Mouse (Mus musculus): ENCODE measurements around the gene Fosl2.
"Not testable (repeated sequence)": the region's sequence is repeated elsewhere in the genome, so short reads cannot be mapped to it uniquely, and the experiment has no call there.

The Fosl2 gene

GRCm38 (mm10) chr5:32177737-32178136, 42.1 kb downstream of the Fosl2 start:
- no peak for DNase-seq (ENCODE audit: low spot score in 2 of 2)

- not testable (repeated sequence) for DNase-seq (ENCODE audit: low spot score in 2 of 2)
Measured at GRCm38 (mm10) chr5:32178720-32179119, 43.1 kb downstream of the Fosl2 start.

- DNase-seq (ENCODE audit: low spot score in 2 of 2): no peak
Measured at GRCm38 (mm10) chr5:32182885-32183629, 47.5 kb downstream of the Fosl2 start.

GRCm38 (mm10) chr5:32187717-32188116, 52.1 kb downstream of the Fosl2 start:
- no peak for DNase-seq (ENCODE audit: low spot score in 2 of 2)

GRCm38 (mm10) chr5:32191259-32191658, 55.7 kb downstream of the Fosl2 start:
- DNase-seq (ENCODE audit: low spot score in 2 of 2): no peak

- DNase-seq (ENCODE audit: low spot score in 2 of 2): no peak
Measured at GRCm38 (mm10) chr5:32192016-32192845, 56.6 kb downstream of the Fosl2 start.

- DNase-seq (ENCODE audit: low spot score in 2 of 2): no peak
Measured at GRCm38 (mm10) chr5:32194236-32194635, 58.6 kb downstream of the Fosl2 start.

- no peak for DNase-seq (ENCODE audit: low spot score in 2 of 2)
Measured at GRCm38 (mm10) chr5:32195857-32196609, 60.4 kb downstream of the Fosl2 start.

GRCm38 (mm10) chr5:32197698-32198097, 62.1 kb downstream of the Fosl2 start:
- peak; percentile 78 to 94 for DNase-seq (ENCODE audit: low spot score in 2 of 2)

GRCm38 (mm10) chr5:32199136-32199535, 63.5 kb downstream of the Fosl2 start:
- peak; percentile 14 to 20 for DNase-seq (ENCODE audit: low spot score in 2 of 2)

GRCm38 (mm10) chr5:32199594-32199993, 64.0 kb downstream of the Fosl2 start:
- no peak for DNase-seq (ENCODE audit: low spot score in 2 of 2)

- DNase-seq (ENCODE audit: low spot score in 2 of 2): peak in 1 of 2 experiments; percentile 22
Measured at GRCm38 (mm10) chr5:32204653-32205052, 69.1 kb downstream of the Fosl2 start.

GRCm38 (mm10) chr5:32206726-32207125, 71.1 kb downstream of the Fosl2 start:
- DNase-seq (ENCODE audit: low spot score in 2 of 2): no peak
